Mouse (Mus musculus): ENCODE results near the gene Tgif2. TPM values are rescaled to one million over a fixed set of nuclear protein-coding genes. Genes with fewer than 3 reads are reported as not detected.
"Not testable (repeated sequence)": the region's sequence is repeated elsewhere in the genome, so short reads cannot be mapped to it uniquely, and the experiment has no call there.

Gene Tgif2
- total RNA-seq, 2 experiments from 2014 or later = 0.75 to 0.95 TPM

DNA sequence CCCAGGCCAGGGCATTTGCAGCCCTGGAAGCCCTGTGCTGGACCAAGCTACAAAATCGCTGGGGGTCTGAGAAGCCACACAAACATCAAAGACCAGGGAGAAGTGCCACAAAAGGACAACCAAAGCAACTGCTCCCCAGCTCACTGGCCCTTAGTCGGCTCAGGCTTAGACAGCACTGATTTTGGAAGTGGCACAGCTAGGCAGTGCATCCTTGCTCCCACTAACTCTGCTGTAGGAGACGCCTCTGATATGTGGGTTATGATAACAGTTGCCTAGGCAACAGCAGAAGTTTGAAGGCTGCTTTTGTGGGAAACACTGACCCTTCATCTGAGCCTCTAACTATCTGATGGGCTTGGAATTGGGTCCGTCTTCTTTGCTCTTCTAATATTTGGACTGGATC, 59.4 kb downstream of the Tgif2 start:
- no peak for DNase-seq (ENCODE audit: low spot score)

DNA sequence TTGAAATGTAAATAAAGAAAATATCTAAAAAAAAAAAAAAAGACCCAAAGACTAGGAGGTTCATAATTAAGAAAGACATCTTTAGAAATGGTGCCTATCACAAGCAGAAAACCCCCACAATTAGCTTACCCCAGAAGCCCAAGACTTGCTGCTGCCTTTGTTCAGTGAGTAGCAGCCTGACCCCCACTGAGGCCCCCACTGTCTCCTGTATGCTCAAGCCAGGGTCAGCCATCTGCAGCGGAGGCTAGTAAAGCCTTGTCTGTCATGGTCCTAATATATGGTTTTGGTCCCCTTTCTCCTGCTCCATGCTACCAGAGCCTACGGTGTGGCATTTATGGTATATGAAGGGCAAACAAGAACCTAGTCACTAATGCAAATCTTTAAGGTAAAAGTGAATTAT, 61.5 kb downstream of the Tgif2 start:
- DNase-seq (ENCODE audit: low spot score) = no peak
- intact Hi-C loops (cut with DNase I) = no loop called here

More for the DNA sequence above, 59.4 kb downstream of the Tgif2 start:
- intact Hi-C loops (cut with DNase I) = no loop called here

DNA sequence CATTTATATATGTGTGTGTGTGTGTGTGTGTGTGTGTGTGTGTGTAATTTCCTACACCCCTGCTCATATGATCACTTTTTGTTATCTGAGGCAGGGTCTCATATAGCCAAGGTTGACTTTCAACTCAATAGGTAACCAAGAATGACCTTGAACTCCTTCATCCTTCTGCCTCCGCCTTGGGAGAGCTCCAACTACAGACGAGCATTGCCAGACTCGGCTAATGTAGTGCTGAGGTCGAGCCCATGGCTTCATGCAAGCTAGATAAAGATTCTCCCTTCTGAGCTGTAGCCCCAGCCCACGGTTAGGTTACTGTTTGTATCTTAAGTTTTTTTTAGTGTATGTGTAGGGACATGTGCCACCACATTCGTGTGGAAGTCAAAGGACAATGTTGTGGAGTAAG, 62.1 kb downstream of the Tgif2 start:
- intact Hi-C loops (cut with DNase I) = no loop called here

DNA sequence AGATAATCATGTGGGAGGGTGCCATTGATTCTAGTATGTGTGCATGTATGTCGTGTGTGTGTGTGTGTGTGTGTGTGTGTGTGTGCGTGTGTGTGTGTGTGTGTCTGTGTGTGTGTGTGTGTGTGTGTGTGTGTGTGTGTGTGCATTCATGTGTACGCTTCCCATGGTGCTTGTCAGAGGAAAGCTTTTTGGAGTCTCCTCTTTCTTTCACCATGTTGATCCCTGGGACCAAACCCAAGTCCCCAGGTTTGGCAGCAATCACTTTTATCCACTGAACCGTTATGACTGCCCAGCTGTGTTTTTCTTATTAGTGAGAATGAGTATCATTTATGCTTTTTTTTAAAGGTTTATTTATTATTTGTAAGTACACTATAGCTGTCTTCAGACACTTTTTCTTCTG, 62.6 kb downstream of the Tgif2 start:
- intact Hi-C loops (cut with DNase I) = not testable (repeated sequence)

More for the DNA sequence above, 62.1 kb downstream of the Tgif2 start:
- no peak for DNase-seq (ENCODE audit: low spot score)

DNA sequence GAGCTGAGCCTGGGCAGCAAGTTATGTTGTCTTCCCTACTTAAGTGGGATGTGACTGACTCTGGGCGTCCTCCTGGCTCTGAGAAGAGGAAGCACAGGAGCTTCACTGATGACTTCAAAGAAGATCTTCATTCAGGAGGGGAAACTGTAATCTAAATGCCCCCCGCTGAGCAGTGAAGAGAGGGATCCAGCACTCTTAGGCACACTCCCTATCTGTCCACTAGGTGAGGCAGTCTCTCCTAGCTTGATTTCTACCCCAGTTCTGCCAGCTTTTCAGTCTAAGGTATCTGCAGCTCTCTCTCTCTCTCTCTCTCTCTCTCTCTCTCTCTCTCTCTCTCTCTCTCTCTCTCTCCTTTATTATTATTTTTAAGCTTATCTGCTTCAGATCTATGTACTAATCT, 63.6 kb downstream of the Tgif2 start:
- intact Hi-C loops (cut with DNase I) = no loop called here

More for the DNA sequence above, 62.6 kb downstream of the Tgif2 start:
- DNase-seq (ENCODE audit: low spot score) = not testable (repeated sequence)

More for the DNA sequence above, 63.6 kb downstream of the Tgif2 start:
- DNase-seq (ENCODE audit: low spot score) = no peak

Other genes with a start within 250 kb of the Tgif2 start
- 10 to 100 TPM; 30.1 to 41.8 TPM for gene Dlgap4, start 226.3 kb upstream of the Tgif2 start, total RNA-seq (2021)
- gene Myl9, start 64.6 kb upstream of the Tgif2 start, total RNA-seq (2021) = 100 to 1,000 TPM; 200 to 205 TPM
- under 1 TPM; 0.57 to 0.89 TPM for gene 4930518I15Rik, start 17.9 kb downstream of the Tgif2 start, total RNA-seq (2021)
- 100 to 1,000 TPM; 124 to 125 TPM for gene Rab5if, start 23.1 kb downstream of the Tgif2 start, total RNA-seq (2021)
- gene Sla2, start 47.2 kb downstream of the Tgif2 start, total RNA-seq (2021) = not detected
- 10 to 100 TPM; 19.6 to 20.4 TPM for gene Ndrg3, start 152.0 kb downstream of the Tgif2 start, total RNA-seq (2021)
- 1 to 10 TPM; 1.5 to 2.1 TPM for gene Dsn1, start 167.1 kb downstream of the Tgif2 start, total RNA-seq (2021)
- 10 to 100 TPM; 11.9 to 14.1 TPM for gene Soga1, start 239.2 kb downstream of the Tgif2 start, total RNA-seq (2021)
- not detected for gene Tldc2, start 247.0 kb downstream of the Tgif2 start, total RNA-seq (2021)

Data from heart, postnatal 25 days (tissue).